Mouse (Mus musculus) bone marrow, adult 2 months (tissue): Measurements from ENCODE around the gene Rgl3.

Source experiments
- CTCF ChIP-seq: fragments of 200-500 bp; IDR thresholded peaks from 2 replicates; pipeline ENCODE4 v1.5.1; 2011; ENCODE audit warnings: low read length, control low read depth; ENCODE audit not compliant: control insufficient read depth, insufficient read depth
- POLR2A ChIP-seq: fragments of 200-500 bp; IDR thresholded peaks from 2 replicates; pipeline ENCODE4 v1.6.1; 2011; ENCODE audit warnings: low read depth, mild to moderate bottlenecking, control low read depth, low read length, borderline replicate concordance; ENCODE audit not compliant: control insufficient read depth

GRCm38 (mm10) chr9:21923036-21923435 is 66.2 kb downstream of the Rgl3 start:
- no peak for TF ChIP-seq CTCF
- TF ChIP-seq POLR2A, result no peak
